Mouse (Mus musculus): ENCODE measurements around the gene Pjvk. TPM values are rescaled to one million over a fixed set of nuclear protein-coding genes. Genes with fewer than 3 reads are reported as not detected.

Pjvk gene
- polyA plus RNA-seq, 1 experiment from 2014 or later, result 0.41 TPM

DNA sequence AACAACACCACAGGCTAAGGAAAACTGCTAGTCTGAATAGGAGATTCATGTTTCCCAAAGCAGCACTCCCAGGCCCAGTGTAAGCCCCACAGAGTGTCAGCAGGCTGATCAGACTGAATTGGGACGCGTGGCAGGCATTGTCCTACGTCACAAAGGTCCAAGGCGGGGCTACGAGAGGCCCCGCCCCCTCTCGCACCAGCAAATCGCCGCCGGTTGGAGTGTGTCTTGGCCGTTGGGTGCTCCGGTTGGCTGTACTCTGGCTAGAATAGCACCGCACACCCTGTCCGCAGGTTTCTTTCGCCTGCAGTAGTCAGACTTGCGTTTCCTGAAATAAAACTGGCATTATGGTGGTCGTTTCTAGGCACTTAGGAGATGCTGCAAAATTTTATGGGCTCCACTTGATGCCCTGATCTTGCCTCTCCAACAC is 24.7 kb downstream of the Pjvk start, which contains the start of gene Fkbp7:
Fkbp7 (minus strand) TSS at position 151 of the 427 bp plus-strand sequence.
- peak within 1 kb of the TSS; percentile 50 for H3K4me3 ChIP-seq (ENCODE audit: low read depth, low read length)
- H3K4me2 ChIP-seq (replicated peaks; ENCODE audit: low read depth, low read length), result peak within 1 kb of the TSS; percentile 69
- H3K27me3 ChIP-seq (ENCODE audit: control insufficient read depth, insufficient read depth, low read length), result no peaks in the 10 kb centered on the region
- H3K36me3 ChIP-seq (ENCODE audit: control insufficient read depth, insufficient read depth, low read length), result no peaks in the 10 kb centered on the region
- no peaks in the 10 kb centered on the region for H3K9me3 ChIP-seq (ENCODE audit: control insufficient read depth, low read depth, low read length)
- peak within 1 kb of the TSS; percentile 53 for H3K9ac ChIP-seq (replicated peaks; ENCODE audit: low read depth, low read length)
- peak within 1 kb of the TSS; percentile 88 for H3K27ac ChIP-seq (ENCODE audit: low read length)
- WGBS, result under 1% methylated on average over 17 of the region's 17 CpGs
- peaks cover 10% of the 10 kb centered on the region for H3K4me1 ChIP-seq (ENCODE audit: control insufficient read depth, insufficient read depth, low read length)
- ATAC-seq (ENCODE audit: insufficient number of reproducible peaks, insufficient read depth, low FRiP score, low read depth), result peak; percentile 91

DNA sequence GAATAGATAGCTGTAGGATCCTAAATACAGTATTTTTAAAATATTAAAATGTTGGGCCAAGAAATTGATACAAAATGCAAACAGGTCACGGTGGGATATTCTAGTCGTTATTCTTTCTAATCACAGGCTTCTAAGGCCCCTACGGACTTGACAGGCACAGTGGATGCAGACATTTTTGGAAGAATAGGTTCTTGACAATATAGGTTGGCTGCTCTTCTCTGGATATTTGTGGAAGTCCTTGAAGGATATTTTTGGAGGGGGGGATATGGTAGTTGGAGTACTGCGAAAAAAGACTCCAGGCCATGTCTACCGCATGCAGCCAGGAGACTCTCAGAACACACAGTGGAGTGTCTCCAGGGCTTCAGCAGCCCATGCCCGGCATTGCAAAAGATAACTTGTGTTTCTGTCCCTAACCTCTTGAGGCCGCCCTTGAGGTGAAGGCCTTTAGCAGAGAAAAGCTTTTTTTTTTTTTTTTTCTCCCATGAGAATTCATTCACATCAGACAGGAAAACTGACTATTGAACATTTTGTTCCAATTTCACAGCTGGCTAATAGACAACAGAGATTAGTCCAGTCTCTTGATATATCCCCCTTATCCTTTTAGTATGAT is 25.3 kb downstream of the Pjvk start:
- Histone ChIP-seq H3K9ac (replicated peaks; ENCODE audit: low read depth, low read length) (no peak overlapping the region), H3K4me2 (replicated peaks; ENCODE audit: low read depth, low read length) (peak overlapping the region; percentile 69), H3K4me3 (ENCODE audit: low read depth, low read length) (peak overlapping the region; percentile 50), H3K4me1 (ENCODE audit: control insufficient read depth, insufficient read depth, low read length) (peaks cover 10% of the 10 kb centered on the region), H3K9me3 (ENCODE audit: control insufficient read depth, low read depth, low read length) (no peaks in the 10 kb centered on the region), H3K27me3 (ENCODE audit: control insufficient read depth, insufficient read depth, low read length) (no peaks in the 10 kb centered on the region), H3K27ac (ENCODE audit: low read length) (peak overlapping the region; percentile 88; the same call in 1 of the 2 replicates), H3K36me3 (ENCODE audit: control insufficient read depth, insufficient read depth, low read length) (no peaks in the 10 kb centered on the region)
- WGBS, result 42% methylated on average over 7 of the region's 7 CpGs
- no peak for ATAC-seq (ENCODE audit: insufficient number of reproducible peaks, insufficient read depth, low FRiP score, low read depth)

- Histone ChIP-seq H3K27me3 (ENCODE audit: control insufficient read depth, insufficient read depth, low read length) (no peaks in the 10 kb centered on the region), H3K9ac (replicated peaks; ENCODE audit: low read depth, low read length) (peak within 1 kb of the TSS; percentile 76), H3K4me1 (ENCODE audit: control insufficient read depth, insufficient read depth, low read length) (peaks cover 10% of the 10 kb centered on the region), H3K9me3 (ENCODE audit: control insufficient read depth, low read depth, low read length) (no peaks in the 10 kb centered on the region), H3K36me3 (ENCODE audit: control insufficient read depth, insufficient read depth, low read length) (no peaks in the 10 kb centered on the region), H3K27ac (ENCODE audit: low read length) (peak within 1 kb of the TSS; percentile 80), H3K4me3 (ENCODE audit: low read depth, low read length) (peak within 1 kb of the TSS; percentile 85), H3K4me2 (replicated peaks; ENCODE audit: low read depth, low read length) (peak within 1 kb of the TSS; percentile 66)
- 4% methylated on average over 47 of the region's 52 CpGs for WGBS
- peak; percentile 75 for ATAC-seq (ENCODE audit: insufficient number of reproducible peaks, insufficient read depth, low FRiP score, low read depth)
Observed at GRCm38 (mm10) chr2:76674725-76675427, 26.6 kb downstream of the Pjvk start, which contains the start of gene Plekha3. Gene Plekha3 (plus strand): TSS chr2:76675281.

- ATAC-seq (ENCODE audit: insufficient number of reproducible peaks, insufficient read depth, low FRiP score, low read depth), result peak; percentile 39; the same call in 1 of the 2 replicates
- H3K9me3 ChIP-seq (ENCODE audit: control insufficient read depth, low read depth, low read length), result no peaks in the 10 kb centered on the region
- WGBS, result under 1% methylated on average over 39 of the region's 44 CpGs
- H3K4me3 ChIP-seq (ENCODE audit: low read depth, low read length), result peak overlapping the region; percentile 85
- H3K36me3 ChIP-seq (ENCODE audit: control insufficient read depth, insufficient read depth, low read length), result no peaks in the 10 kb centered on the region
- H3K4me1 ChIP-seq (ENCODE audit: control insufficient read depth, insufficient read depth, low read length), result peaks cover 10% of the 10 kb centered on the region
- peak overlapping the region; percentile 66 for H3K4me2 ChIP-seq (replicated peaks; ENCODE audit: low read depth, low read length)
- H3K9ac ChIP-seq (replicated peaks; ENCODE audit: low read depth, low read length), result peak overlapping the region; percentile 76
- peak overlapping the region; percentile 80 for H3K27ac ChIP-seq (ENCODE audit: low read length)
- H3K27me3 ChIP-seq (ENCODE audit: control insufficient read depth, insufficient read depth, low read length), result no peaks in the 10 kb centered on the region
Observed at GRCm38 (mm10) chr2:76675451-76675850, 27.2 kb downstream of the Pjvk start.

- Histone ChIP-seq H3K4me1 (ENCODE audit: control insufficient read depth, insufficient read depth, low read length) (peaks cover 10% of the 10 kb centered on the region), H3K27me3 (ENCODE audit: control insufficient read depth, insufficient read depth, low read length) (no peaks in the 10 kb centered on the region), H3K4me2 (replicated peaks; ENCODE audit: low read depth, low read length) (peak overlapping the region; percentile 66), H3K9ac (replicated peaks; ENCODE audit: low read depth, low read length) (peak overlapping the region; percentile 76; the same call in 1 of the 2 replicates), H3K27ac (ENCODE audit: low read length) (no peak overlapping the region), H3K4me3 (ENCODE audit: low read depth, low read length) (peak overlapping the region; percentile 85), H3K9me3 (ENCODE audit: control insufficient read depth, low read depth, low read length) (no peaks in the 10 kb centered on the region), H3K36me3 (ENCODE audit: control insufficient read depth, insufficient read depth, low read length) (no peaks in the 10 kb centered on the region)
- WGBS, result 11% methylated on average over 4 of the region's 4 CpGs
- no peak for ATAC-seq (ENCODE audit: insufficient number of reproducible peaks, insufficient read depth, low FRiP score, low read depth)
Observed at GRCm38 (mm10) chr2:76675949-76676348, 27.7 kb downstream of the Pjvk start.

- Histone ChIP-seq H3K4me3 (ENCODE audit: low read depth, low read length) (peak overlapping the region; percentile 85; the same call in 1 of the 2 replicates), H3K9me3 (ENCODE audit: control insufficient read depth, low read depth, low read length) (no peaks in the 10 kb centered on the region), H3K36me3 (ENCODE audit: control insufficient read depth, insufficient read depth, low read length) (no peaks in the 10 kb centered on the region), H3K27ac (ENCODE audit: low read length) (no peak overlapping the region), H3K9ac (replicated peaks; ENCODE audit: low read depth, low read length) (no peak overlapping the region), H3K4me1 (ENCODE audit: control insufficient read depth, insufficient read depth, low read length) (peaks cover 10% of the 10 kb centered on the region), H3K4me2 (replicated peaks; ENCODE audit: low read depth, low read length) (peak overlapping the region; percentile 66), H3K27me3 (ENCODE audit: control insufficient read depth, insufficient read depth, low read length) (no peaks in the 10 kb centered on the region)
- WGBS, result 64% methylated on average over 13 of the region's 13 CpGs
- ATAC-seq (ENCODE audit: insufficient number of reproducible peaks, insufficient read depth, low FRiP score, low read depth), result no peak
Observed at GRCm38 (mm10) chr2:76676401-76677226, 28.3 kb downstream of the Pjvk start.

DNA sequence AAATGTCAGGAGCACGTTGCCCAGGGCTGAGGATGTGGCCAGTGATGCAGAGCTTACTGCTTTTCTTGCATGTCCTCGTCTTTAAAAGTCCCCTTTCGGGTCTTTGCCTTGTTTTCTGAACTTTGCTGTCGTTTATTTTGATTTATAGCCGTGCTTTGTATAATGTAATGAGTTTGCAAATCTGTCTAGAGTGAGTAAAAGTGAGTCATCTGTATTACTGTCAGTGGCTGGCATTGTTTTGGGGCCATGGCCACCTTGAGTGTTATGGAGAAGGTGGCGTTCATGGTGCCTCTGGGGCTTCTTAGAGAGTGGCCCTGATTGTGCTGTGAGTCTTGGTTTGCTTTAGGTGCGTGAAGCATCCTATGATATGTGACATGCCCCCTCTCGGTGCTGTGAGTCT is 34.0 kb downstream of the Pjvk start:
- H3K4me1 ChIP-seq (ENCODE audit: control insufficient read depth, insufficient read depth, low read length), result no peaks in the 10 kb centered on the region
- no peak overlapping the region for H3K9ac ChIP-seq (replicated peaks; ENCODE audit: low read depth, low read length)
- H3K4me2 ChIP-seq (replicated peaks; ENCODE audit: low read depth, low read length), result no peak overlapping the region
- no peaks in the 10 kb centered on the region for H3K9me3 ChIP-seq (ENCODE audit: control insufficient read depth, low read depth, low read length)
- peaks cover 38% of the 10 kb centered on the region; the same call in 1 of the 2 replicates for H3K36me3 ChIP-seq (ENCODE audit: control insufficient read depth, insufficient read depth, low read length)
- no peak overlapping the region for H3K27ac ChIP-seq (ENCODE audit: low read length)
- H3K27me3 ChIP-seq (ENCODE audit: control insufficient read depth, insufficient read depth, low read length), result no peaks in the 10 kb centered on the region
- 86% methylated on average over 8 of the region's 8 CpGs for WGBS
- no peak for ATAC-seq (ENCODE audit: insufficient number of reproducible peaks, insufficient read depth, low FRiP score, low read depth)
- H3K4me3 ChIP-seq (ENCODE audit: low read depth, low read length), result no peak overlapping the region

- H3K27me3 ChIP-seq (ENCODE audit: control insufficient read depth, insufficient read depth, low read length), result no peaks in the 10 kb centered on the region
Observed at GRCm38 (mm10) chr2:76686986-76687385, 38.7 kb downstream of the Pjvk start.

More at GRCm38 (mm10) chr2:76686986-76687385, 38.7 kb downstream of the Pjvk start:
- H3K9ac ChIP-seq (replicated peaks; ENCODE audit: low read depth, low read length), result no peak overlapping the region
- 0 out of 2 replicates have a peak, but pooled peaks have one; percentile 14 for ATAC-seq (ENCODE audit: insufficient number of reproducible peaks, insufficient read depth, low FRiP score, low read depth)
- H3K9me3 ChIP-seq (ENCODE audit: control insufficient read depth, low read depth, low read length), result no peaks in the 10 kb centered on the region
- 75% methylated on average over 3 of the region's 3 CpGs for WGBS
- no peak overlapping the region for H3K27ac ChIP-seq (ENCODE audit: low read length)
- H3K4me2 ChIP-seq (replicated peaks; ENCODE audit: low read depth, low read length), result no peak overlapping the region
- no peaks in the 10 kb centered on the region for H3K4me1 ChIP-seq (ENCODE audit: control insufficient read depth, insufficient read depth, low read length)
- H3K4me3 ChIP-seq (ENCODE audit: low read depth, low read length), result no peak overlapping the region
- H3K36me3 ChIP-seq (ENCODE audit: control insufficient read depth, insufficient read depth, low read length), result peaks cover 46% of the 10 kb centered on the region; the same call in 1 of the 2 replicates

Data from stomach, embryonic 14.5 days (tissue).